Mouse (Mus musculus): ENCODE measurements around the gene Minar1.

- TF ChIP-seq EP300 (IDR thresholded peaks at IDR 0.05; ENCODE audit: low read depth), result no peak
- no peak for TF ChIP-seq CTCF (IDR thresholded peaks at IDR 0.05; ENCODE audit: low read depth)
Measured at GRCm38 (mm10) chr9:89637453-89637852, 14.5 kb upstream of the Minar1 start.
